Mouse (Mus musculus) induced T-regulatory cell, adult 2 months (primary cell): ENCODE measurements around the gene Pvalb.

Source experiments
- DNase-seq: peaks from one replicate; pipeline ENCODE4 v3.0.0-alpha.2; 2012; ENCODE audit warnings: low read depth

Gene Pvalb

GRCm38 (mm10) chr15:78206312-78206711 is at the start of gene Pvalb:
Gene Pvalb (minus strand): TSS chr15:78206400.
- DNase-seq = no peak

GRCm38 (mm10) chr15:78254751-78255150 is 48.6 kb upstream of the Pvalb start:
- DNase-seq = no peak

- peak; percentile 62 for DNase-seq
Observed at GRCm38 (mm10) chr15:78248410-78248809, 42.2 kb upstream of the Pvalb start.

- DNase-seq = peak; percentile 40
Observed at GRCm38 (mm10) chr15:78247659-78248058, 41.5 kb upstream of the Pvalb start.

GRCm38 (mm10) chr15:78246143-78247116 is 40.2 kb upstream of the Pvalb start:
- peak; percentile 49 for DNase-seq

GRCm38 (mm10) chr15:78244695-78245492 is 38.7 kb upstream of the Pvalb start, which contains the start of gene Ncf4:
Gene Ncf4 (plus strand): TSS chr15:78244801.
- peak; percentile 87 for DNase-seq

GRCm38 (mm10) chr15:78243774-78244173 is 37.6 kb upstream of the Pvalb start:
- no peak for DNase-seq

- no peak for DNase-seq
Observed at GRCm38 (mm10) chr15:78243061-78243460, 36.9 kb upstream of the Pvalb start.

GRCm38 (mm10) chr15:78241335-78241734 is 35.1 kb upstream of the Pvalb start:
- DNase-seq = no peak

GRCm38 (mm10) chr15:78239956-78240617 is 33.9 kb upstream of the Pvalb start:
- DNase-seq = no peak

GRCm38 (mm10) chr15:78239453-78239852 is 33.3 kb upstream of the Pvalb start:
- peak; percentile 95 for DNase-seq

GRCm38 (mm10) chr15:78234823-78235509 is 28.8 kb upstream of the Pvalb start:
- no peak for DNase-seq

- no peak for DNase-seq
Observed at GRCm38 (mm10) chr15:78231346-78232331, 25.4 kb upstream of the Pvalb start.

- DNase-seq = no peak
Observed at GRCm38 (mm10) chr15:78227816-78228215, 21.6 kb upstream of the Pvalb start.

GRCm38 (mm10) chr15:78215269-78215668 is 9.1 kb upstream of the Pvalb start:
- DNase-seq = no peak

GRCm38 (mm10) chr15:78211367-78211766 is 5.2 kb upstream of the Pvalb start:
- no peak for DNase-seq

GRCm38 (mm10) chr15:78210203-78210602 is 4.0 kb upstream of the Pvalb start:
- no peak for DNase-seq

GRCm38 (mm10) chr15:78205192-78205591 is 1.0 kb downstream of the Pvalb start:
- no peak for DNase-seq

- DNase-seq = no peak
Observed at GRCm38 (mm10) chr15:78204053-78204847, 1.9 kb downstream of the Pvalb start.
